Mouse (Mus musculus) heart, postnatal 36 days (tissue): ENCODE measurements at regions not wholly inside any gene's neighbourhood (a gene's known extent, or its start where the extent isn't known, plus 50 kb on each side); places are given as distances from the start of the nearest gene placed in this dataset.

ENCODE experiments used
- DNase-seq, 2 experiments: peaks; one replicate each; pipeline ENCODE4 v3.0.0; 2021 to 2022
- intact Hi-C: fragments of 180-260 bp; cut with DNase I; formaldehyde crosslinking; loops from one replicate; pipeline ENCODE4 v1.15.1; 2025

DNA sequence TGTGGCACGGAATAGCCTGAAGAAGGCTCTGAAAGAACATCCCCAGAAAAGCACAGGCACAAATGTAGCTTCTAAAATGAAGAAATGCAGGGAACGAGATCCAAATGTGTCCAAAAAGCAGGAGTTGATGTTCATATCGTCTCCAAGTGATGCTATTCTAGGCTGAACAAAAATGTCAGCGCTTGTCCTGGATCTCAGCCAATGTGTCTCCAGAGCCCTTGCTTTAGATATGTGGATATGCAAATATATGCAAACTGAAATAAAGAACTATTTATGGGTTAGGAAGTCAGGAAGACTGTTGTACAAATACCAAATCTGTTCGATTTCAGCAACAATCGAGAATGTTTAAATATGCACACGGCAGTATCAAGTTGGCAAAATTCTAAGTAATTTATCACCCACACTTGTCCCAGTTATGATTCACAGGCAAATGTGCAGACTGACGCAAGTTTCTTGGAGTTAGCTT, 320.4 kb downstream of the Synb start:
- intact Hi-C loops: no loop called here
- DNase-seq: no peak

DNA sequence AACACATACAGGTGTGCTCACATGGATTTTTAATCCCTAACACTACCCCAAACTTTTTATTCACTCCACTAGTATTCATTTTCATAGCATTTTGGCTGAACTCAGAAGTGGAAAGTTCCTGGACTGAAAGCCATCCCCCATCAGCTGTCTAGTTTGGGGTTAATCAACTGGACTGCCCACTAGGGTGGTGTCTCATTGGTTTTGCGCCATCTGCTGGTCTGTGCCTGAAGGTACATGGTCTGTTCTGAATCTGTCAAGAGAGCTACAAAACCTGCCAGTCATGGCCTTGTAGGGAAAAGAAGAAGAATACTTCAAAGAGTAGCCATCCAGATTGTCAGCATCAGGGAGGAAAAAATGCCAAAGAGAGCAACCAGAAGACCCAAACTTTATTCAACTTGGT, 327.3 kb downstream of the Synb start:
- intact Hi-C loops: loop anchor here (1.0 kb wide), 1 partner anchor 232 kb away; no protein-coding TSS in a partner anchor
- DNase-seq: peak; percentile 54 to 59

DNA sequence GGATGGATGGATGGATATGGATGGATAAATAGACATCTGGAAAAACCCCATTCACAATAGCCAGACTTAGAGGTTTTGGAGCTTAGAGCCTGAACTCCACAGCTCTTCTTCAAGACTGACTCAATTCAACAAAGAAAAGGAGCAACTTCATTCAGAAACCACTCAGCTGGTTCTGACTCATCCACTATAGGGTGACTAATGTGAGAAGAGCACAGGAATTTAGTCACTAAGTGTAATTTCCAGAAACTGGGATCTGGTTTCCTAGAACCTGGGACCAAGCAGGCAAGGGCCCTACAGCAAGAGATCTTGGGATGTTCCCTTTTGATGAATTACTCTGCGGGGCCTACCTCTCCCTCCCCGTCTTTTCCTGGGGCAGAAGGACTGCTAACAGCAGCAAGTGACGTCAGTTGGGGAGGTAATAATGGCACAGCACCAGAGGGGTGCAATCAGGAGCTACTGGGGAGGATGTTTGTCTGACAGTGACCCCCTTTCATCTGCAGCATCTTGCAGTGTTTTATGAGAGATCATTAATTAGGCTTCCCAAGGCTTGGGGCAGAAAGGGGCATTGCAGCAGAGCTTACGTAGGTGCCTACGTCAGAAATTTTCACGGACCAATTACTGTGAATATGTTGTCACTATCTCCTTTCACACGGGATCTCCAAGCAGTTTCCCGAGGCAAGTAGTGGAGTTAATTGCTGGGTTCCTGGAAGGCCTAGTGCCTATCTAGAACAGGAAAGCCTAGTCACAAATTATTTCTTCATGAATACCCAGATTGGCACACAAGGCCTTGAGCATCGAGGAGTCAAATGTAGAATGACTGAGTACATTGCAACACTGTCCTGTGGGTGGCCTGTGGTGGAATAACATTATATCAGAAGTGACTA, 339.3 kb downstream of the Synb start:
- intact Hi-C loops: no loop called here

DNA sequence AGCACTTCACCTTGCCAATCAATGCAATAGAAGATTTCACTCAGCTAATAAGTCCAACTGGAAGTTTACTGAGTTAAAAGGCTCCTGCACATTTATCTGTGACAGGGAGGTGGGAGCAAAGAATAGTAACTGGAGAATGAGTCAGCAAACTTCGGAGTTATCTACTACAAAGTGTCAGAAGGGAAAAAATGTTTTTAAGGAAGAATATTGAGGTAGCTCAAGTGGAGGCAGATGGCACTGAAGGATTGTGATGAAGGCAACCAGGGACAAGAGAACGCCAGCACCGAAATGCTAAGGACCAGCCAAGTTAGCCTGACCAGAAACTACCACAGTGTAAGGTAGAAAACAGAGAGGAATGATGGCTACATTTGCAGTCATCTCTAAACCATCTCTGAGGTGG, 348.2 kb downstream of the Synb start:
- intact Hi-C loops: no loop called here
- no peak for DNase-seq

More for the DNA sequence above, 339.3 kb downstream of the Synb start:
- DNase-seq: no peak

DNA sequence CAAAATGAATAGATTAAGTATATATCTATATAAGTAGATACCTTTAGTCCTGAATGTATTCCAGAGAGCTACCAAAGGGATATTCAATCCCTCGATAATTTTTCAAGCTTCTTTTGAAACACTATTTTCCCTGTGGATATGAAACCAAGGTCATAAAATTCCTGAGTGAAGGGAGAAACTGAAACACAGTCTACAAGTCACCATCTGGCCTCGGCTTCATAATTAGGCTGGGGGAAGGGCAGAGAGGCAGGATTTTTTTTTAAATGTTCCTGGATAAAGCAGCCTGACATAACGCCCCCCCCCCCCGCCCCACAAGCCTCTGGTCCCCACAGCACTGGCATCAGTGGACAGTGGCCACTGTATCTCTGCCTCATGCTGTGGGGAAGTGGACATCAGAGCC, 348.7 kb downstream of the Synb start:
- intact Hi-C loops: no loop called here
- DNase-seq: no peak

DNA sequence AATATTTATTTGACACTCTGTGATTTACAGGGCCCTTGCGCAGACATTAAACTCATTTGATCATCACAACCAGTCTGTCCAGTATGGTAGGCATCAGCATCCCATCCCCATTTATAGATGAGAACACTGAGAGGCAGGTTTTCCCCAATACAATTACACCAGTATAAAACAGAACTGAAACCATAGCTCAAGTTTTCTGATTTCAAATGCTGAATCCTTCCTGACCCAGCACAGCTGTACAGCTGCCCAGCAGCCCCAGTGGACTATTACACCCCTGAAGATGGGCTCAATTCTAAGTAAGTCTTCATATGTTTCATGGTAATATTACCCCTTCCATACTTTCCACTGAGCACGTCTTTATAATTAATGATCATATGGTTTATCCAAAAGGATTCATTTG, 352.3 kb downstream of the Synb start:
- DNase-seq: no peak
- intact Hi-C loops: no loop called here

DNA sequence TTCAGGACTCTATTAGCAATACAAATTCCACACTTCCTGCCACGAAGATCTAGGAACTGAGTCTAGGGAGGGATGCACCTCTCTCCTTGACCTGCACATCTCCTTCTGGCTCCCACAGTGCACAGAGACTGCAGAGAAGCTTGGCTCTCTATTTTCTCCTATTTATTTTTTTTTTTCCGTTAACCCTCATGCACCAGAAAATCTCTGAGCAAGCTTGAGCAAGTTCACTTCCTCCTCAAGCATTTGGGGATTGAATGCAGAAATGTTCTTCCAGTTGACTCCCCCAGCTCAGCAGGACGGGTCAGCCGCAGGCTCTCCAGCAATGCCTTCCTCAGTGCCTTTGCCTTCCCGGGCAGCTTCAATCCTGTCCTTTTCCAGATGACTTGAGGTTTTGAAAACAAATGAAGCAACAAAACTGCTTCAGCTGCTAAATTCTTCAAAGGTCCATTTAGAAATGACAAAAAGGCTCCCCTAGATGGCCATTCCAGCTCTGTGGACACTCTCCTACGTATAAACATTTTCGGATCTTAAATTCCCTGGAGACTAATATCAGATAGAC, 352.9 kb downstream of the Synb start:
- intact Hi-C loops: no loop called here
- no peak for DNase-seq

DNA sequence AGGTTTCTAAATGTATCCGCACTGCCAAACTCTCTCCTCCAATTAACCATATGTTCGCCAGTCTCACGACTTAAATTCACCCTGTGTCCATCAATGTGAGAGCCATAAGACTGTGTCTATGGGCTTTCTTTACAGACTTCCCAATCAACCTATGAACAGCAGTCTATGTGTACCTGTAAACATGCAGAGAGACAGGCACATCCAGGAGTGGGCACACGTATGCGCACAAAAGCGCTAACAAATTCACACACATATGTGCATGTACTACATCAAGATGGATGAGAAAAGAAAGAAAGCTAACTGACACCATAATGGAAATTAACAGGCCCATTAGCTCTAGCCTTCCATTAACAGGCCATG, 358.8 kb downstream of the Synb start:
- intact Hi-C loops: no loop called here
- no peak for DNase-seq

DNA sequence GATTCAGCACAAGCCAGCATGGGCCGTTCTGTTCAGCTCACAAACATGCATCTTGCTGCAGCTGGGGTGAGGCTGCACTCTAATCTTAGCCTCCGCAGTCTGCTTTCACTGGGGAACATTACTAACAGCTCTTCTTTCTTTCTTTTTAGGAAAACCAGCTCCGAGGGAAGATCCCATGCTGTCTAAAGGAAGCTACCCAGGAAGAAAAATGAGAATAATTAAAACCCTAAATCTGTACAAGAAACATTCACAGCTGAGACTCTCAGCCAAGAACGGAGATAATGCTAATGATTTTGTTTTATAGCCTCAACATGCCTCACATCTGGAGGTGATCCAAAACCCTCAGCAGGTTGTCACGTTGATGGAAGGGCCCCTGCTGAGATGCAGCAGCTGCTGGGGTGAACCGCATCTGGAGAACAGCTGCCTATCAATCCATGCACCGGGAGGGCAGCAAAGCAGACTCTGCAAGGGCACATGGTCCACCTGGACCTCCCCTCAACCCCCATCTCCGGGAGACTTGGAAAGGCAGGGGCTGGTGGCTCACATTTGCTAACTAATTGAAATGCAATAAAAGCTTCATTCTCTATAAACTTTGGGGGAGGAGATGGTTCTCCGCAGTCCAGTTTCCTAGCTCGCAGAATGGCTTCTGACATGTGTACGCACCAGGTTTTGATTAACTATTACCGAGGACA, 359.3 kb downstream of the Synb start:
- intact Hi-C loops: no loop called here
- peak in 1 of 2 experiments; percentile 5 for DNase-seq

DNA sequence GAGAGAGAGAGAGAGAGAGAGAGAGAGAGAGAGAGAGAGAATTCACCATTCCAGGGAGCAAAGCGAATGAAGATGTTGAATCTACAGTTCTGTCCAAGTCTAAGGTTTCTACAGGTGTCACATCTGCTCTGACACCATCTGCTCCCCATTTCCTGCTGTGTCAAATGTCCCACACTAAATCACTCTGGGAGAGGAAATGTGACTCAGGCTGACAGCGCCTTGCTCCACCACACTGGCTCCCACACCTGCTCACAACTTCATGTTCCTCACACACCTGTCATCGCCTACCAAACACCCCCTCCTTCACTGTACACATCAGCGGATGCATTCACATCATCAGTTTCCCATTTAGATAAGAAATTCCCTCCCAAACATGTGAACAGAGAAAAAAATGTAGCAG, 366.3 kb downstream of the Synb start:
- no peak for DNase-seq
- intact Hi-C loops: no loop called here

DNA sequence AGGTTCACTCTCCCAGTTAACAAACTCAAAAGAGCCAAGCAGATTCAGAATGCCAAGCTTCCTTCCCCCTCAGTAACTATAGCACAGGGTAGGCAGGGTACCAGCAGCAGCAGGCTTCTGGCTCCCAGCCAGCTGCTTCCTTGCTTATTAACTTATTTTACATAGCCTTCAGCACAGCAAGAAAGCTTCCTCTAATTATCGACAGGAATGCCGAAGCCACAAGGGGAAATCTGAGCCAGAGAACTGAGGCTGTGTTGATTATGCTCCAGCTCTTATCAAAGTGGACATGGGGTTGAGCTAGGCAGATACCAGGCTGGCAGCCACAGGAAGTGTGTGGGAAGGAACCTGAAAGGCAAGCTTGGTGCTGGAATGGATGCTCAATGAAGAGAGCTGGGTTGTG, 371.0 kb downstream of the Synb start:
- intact Hi-C loops: no loop called here
- peak in 1 of 2 experiments; percentile 8 for DNase-seq

DNA sequence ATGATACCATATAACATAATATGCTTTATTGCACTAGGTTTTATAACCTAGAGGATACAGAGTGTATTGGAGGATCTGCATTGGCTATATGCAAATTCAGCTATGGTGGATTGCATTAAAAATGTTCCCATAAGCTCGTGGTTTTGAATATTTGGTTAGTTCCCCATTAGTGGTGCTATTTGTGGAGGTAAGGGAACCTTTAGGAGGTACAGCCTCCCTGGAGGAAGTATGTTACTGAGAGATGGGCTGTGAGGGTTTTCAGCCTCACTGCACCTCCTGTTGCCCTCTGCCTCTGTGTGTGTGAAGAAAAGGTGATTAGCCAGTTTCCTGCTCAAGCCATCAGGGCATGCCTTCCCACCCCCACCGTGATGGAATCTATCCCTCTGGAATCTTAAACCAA, 372.1 kb downstream of the Synb start:
- intact Hi-C loops: no loop called here
- DNase-seq: no peak

DNA sequence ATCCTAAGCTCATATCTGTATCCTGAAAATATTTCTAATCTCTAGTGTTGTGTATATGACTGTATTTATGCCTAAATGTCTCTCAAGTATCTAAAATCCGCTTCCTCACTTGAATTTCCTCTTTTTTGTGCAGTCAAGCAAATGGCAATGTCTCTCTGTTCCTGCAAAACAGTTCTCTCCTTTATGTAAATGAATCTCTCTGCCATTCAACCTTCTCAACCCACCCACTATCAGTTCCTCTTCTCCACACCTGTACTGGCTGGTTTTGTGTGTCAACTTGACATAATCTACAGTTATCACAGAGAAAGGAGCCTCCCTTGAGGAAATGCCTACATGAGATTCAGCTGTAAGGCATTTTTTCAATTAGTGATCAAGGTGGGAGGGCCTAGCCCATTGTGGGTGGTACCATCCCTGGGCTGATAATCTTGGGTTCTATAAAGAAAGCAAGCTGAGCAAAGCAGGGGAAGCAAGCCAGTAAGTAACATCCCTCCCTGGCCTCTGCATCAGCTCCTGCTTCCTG, 375.5 kb downstream of the Synb start:
- DNase-seq: no peak

DNA sequence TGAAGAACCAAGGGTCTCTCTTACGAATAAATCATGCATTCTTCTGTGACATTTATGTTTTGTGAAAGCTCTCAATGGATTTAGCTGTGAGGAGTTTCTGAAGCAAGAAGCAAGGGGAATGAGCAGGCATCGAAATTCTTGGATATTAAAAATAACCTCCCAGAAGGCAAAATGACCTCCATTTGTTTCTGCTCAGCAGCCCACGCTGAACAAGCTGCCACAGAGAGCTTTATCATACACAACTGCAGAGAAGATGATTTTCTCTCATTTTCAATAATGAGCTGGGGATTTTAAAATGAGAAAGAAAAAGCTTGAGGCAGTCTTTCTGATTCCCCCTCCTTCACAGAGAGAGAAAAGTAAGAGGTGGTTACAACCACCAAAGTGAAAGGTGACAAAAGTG, 394.2 kb downstream of the Synb start:
- intact Hi-C loops: no loop called here

More for the DNA sequence above, 375.5 kb downstream of the Synb start:
- intact Hi-C loops: no loop called here

DNA sequence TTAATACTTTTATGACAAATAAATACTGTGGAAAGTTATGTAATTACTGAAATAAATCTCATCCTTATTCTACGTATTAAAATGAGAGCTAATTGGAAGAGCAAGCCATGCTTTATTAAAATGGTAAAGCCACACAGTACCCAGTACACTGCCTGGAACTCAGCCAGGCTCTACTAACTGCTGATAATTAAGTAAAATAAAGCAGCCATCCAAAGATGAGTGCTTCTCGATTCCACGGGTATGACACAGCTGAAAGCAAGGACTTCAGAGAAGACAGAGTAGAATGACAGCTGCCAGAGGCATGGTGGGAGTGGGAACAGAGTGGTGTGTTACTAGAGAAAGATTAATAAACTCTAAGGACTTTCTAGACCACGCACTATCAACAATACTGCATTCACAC, 416.9 kb downstream of the Synb start:
- intact Hi-C loops: no loop called here
- DNase-seq: no peak

More for the DNA sequence above, 394.2 kb downstream of the Synb start:
- no peak for DNase-seq

DNA sequence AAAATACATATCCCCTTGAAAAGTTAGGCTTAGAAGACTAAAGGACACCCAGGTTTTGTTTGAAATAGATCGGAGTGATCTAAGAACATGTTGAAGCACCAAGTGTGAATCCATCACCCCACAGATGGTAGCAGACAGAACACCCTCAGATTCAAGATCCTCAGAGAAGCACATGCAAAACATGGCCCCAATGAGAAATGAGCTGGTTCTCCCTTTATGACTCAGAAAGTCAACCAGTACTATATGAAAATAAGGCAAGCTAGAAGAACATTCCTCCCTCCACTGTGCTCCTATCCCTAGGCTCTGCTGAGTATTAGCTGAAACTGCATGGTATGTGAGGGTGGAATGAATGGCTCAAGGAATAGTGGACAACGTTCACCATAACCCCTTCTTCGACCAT, 433.0 kb downstream of the Synb start:
- no peak for DNase-seq
- intact Hi-C loops: no loop called here

DNA sequence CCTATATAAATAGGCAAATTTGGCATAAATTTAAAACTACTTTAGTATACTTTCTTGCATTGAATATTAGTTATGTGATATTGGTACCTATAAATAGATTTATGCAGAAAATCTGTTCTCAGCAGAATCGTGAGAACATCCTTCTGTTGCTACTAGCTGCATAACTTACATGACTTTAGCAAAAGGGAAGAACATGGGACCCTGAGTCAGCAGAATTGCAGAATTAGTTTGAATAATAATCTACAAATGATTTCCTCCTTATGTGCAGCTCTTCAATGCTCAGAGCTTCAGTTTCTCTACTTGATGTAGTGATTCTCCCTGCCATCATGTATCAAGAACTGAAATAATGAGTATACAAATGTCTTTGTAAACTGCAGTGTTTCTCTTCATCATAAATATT, 436.2 kb downstream of the Synb start:
- intact Hi-C loops: no loop called here
- DNase-seq: no peak

DNA sequence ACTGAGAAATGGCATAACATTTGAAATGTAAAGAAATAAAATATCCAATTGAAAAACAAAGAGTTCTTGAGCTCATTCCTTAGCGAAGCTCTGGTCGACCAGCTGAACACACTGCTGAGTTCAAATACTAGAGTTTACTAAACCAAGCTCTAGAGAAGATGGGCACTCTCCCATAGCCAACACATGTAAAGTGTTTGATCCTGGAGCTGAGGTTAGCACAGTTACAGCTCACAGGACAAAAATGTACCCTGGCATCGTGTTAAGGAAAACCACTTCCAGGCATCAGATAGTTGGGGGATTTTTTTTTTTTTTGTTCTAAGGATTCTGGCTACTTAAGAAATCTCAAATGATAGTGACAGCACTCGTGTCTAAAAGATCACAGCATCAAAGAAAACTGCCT, 445.6 kb downstream of the Synb start:
- intact Hi-C loops: no loop called here
- DNase-seq: no peak

DNA sequence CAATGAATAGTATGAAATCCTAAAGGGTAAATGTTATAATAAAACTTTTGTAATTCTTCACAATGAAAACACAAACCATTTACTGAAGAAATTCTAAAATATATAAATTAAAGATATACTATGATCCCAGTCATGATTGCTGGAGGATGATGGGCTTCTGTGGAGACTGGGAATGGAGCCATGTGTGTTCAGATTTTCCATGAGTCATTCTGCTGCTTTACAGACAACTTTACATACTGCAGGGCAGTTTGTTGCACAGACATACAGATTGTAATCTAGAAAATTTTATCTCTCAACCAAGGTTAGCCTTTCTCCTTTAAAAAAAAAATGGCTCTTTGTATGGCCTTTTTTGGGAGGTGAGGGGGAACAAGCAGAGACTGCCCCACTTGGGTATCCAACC, 446.5 kb downstream of the Synb start:
- intact Hi-C loops: no loop called here
- no peak for DNase-seq

DNA sequence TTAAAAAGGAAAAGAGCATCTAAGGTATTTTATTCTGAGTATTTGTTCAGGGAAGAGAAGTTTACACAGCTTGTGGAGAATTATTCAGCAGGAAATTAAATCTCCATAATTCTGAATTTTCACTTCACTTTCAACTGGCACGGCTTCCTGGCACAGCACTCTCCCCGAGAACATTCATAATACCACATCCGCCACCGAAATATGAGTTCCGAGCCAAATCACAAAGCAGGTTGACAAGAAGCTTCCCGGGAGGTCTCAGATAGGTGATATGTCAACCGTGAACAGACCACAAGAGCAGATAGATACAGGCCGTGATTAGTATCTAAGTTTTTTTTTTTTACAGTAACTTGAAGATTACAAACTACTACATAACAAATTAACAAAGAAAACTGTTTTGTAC, 473.9 kb downstream of the Synb start:
- intact Hi-C loops: no loop called here
- no peak for DNase-seq

DNA sequence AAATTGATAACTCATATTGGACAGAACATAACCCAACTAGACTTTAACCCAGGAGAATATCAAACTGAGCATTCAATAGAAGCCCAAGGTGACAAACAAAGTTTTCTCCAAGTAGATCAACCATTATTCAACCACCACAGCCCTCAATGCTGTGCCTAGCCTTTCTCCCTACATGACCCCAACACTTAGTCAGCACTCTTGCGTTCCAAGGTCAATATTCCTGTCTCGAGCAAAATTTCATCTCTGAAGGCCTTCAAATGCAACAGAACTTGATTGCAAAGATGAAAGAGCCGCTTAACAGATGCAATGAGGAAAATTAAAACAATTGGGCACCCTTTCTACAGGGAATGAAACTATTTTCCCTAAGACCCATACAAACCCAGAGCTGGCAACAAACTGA, 485.1 kb downstream of the Synb start:
- DNase-seq: no peak
- intact Hi-C loops: no loop called here

DNA sequence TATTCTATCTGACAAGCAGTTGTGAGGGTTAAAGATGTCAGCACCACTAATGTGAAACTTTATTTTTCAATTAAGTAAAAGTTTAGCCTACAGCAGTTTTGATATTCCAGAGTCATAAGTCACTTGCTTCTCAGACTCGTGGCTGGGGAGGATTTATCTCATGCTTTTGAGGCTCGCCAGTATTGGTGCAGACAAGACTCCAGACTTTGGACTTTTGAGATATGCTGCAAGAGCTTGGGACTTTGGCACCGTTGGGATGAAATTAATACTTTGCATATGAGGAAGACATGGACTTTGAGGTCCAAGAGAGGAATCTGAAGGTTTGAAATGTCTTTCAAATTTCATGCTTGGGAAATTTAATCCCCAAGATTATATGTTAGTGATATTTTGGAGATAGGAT, 486.2 kb downstream of the Synb start:
- intact Hi-C loops: no loop called here
- no peak for DNase-seq
